Mouse (Mus musculus): ENCODE measurements at regions not wholly inside any gene's neighbourhood (a gene's known extent, or its start where the extent isn't known, plus 50 kb on each side); places are given as distances from the start of the nearest gene placed in this dataset.

DNA sequence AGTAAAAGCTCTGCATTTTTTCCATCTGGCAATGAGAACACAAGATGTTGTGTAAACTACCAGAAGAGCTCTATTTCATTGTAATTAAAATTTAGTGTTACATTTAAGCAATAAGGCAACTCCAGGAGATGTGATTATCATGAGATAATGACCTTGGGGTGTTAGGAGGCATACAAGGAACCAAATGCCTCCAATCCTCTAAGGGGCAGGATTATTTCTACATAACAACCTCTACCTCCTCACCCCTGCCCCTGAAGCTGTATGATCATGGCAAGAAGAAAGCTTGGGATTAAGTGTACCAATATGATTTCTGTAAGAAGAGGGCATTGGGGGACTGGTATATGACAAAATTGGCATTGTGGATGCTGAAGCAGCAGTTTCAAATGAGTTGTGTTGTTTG, 228.8 kb downstream of the Rpl36a-ps1 start:
- no peak for TF ChIP-seq CTCF (IDR thresholded peaks at IDR 0.05)
- TF ChIP-seq EP300 (IDR thresholded peaks at IDR 0.05): no peak

Data from lung, postnatal 0 days (tissue).